8 mouse cellular contexts compared by ENCODE assay signal in the genomic region with DNA sequence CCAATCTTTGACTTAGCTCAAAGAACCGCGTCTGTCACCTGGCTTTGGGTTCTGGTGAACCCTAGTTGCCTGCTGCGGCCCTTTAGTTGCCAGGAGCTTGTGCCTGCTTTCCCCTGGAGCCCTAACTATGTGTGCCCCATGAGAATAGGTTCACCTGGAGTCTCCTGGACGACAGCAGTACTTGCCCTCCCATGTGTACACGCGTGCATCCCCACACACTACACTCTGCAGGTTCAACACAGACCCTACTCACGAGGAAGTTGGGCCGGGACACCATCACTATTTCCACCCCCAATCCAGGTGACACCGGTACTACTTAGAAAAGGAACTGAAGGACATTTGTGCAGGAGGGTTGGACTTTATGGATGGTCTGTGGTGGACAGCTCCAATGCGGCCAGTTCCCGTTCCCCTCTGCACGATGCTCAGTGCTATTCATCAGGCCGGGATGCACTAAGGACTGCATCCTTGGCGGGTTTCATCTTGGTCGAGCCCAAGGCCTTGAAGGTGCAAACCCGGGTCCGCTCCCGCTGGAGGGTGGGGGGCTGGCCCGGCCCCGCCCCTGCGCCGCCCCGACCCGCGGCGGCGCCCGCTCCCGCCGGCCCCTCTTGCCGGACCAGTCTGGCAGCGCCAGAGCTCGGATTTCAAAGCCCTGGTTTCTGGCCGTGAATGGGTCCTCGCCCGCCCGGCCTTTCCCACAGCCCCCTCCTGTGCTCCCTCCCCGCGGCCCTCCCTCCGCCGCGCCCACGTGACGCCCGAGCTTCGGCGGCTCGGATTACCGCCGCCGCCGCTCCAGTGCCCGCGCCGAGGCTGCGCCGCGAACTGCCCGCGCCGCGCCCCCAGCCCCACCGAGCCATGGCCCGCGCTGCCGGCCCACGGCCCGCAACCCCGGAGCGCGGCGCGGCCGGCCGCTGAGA. TPM values are rescaled to one million over a fixed set of nuclear protein-coding genes. Genes with fewer than 3 reads are reported as not detected.
DNase-seq lines count a peak whose midpoint lies in the region; ATAC-seq and TF ChIP-seq lines count a peak whose summit lies in the region.

A gene (plus strand): TSS at position 792 of the 914 bp plus-strand sequence.

- H3K27ac ChIP-seq in limb, embryonic 13.5 days: peak within 1 kb of the TSS; percentile 90
- peak within 1 kb of the TSS; percentile 95 for H3K27ac ChIP-seq in midbrain, postnatal 0 days (ENCODE audit: low read depth, low read length)

- peak; percentile 18; the same call in 1 of the 2 replicates for ATAC-seq in granulocyte monocyte progenitor cell, adult 5-6 weeks (replicated peaks; ENCODE audit: poor library complexity, severe bottlenecking)
- peak; percentile 86 for ATAC-seq in limb, embryonic 13.5 days (ENCODE audit: low FRiP score, low read depth)
- ATAC-seq in midbrain, postnatal 0 days (ENCODE audit: low FRiP score): peak; percentile 75

- TF ChIP-seq CTCF in midbrain, postnatal 0 days (IDR thresholded peaks at IDR 0.05): no peak

- peak within 1 kb of the TSS; percentile 92 for H3K4me2 ChIP-seq in limb, embryonic 13.5 days (replicated peaks)
- peak within 1 kb of the TSS; percentile 88 for H3K4me2 ChIP-seq in midbrain, postnatal 0 days (ENCODE audit: low read depth, low read length, poor library complexity, severe bottlenecking)

- DNase-seq in layer of hippocampus, adult 11-12 months (ENCODE audit: low spot score): peak; percentile 76
- DNase-seq in layer of hippocampus, adult 9-10 months (ENCODE audit: low spot score): no peak
- DNase-seq in embryo, embryonic 11 days: peak; percentile 96
- DNase-seq in kidney, adult 11 months: peak; percentile 69
- DNase-seq in midbrain, postnatal 0 days (ENCODE audit: low spot score): peak; percentile 91
- DNase-seq in testis, postnatal 14 days (ENCODE audit: low spot score): peak; percentile 73

- H3K4me3 ChIP-seq in limb, embryonic 13.5 days: peak within 1 kb of the TSS; percentile 76
- H3K4me3 ChIP-seq in midbrain, postnatal 0 days (ENCODE audit: low read depth, low read length): peak within 1 kb of the TSS; percentile 85

- WGBS in limb, embryonic 13.5 days: 3% methylated on average over 69 of the region's 75 CpGs
- WGBS in midbrain, postnatal 0 days: 4% methylated on average over 46 of the region's 75 CpGs

- H3K9me3 ChIP-seq in limb, embryonic 13.5 days: no peaks in the 10 kb centered on the region
- no peaks in the 10 kb centered on the region for H3K9me3 ChIP-seq in midbrain, postnatal 0 days (ENCODE audit: low read length)

- peaks cover 90% of the 10 kb centered on the region for H3K4me1 ChIP-seq in limb, embryonic 13.5 days
- H3K4me1 ChIP-seq in midbrain, postnatal 0 days (ENCODE audit: insufficient read depth, low read length): peaks cover 60% of the 10 kb centered on the region

- peak within 1 kb of the TSS; percentile 95 for H3K9ac ChIP-seq in limb, embryonic 13.5 days
- H3K9ac ChIP-seq in midbrain, postnatal 0 days (replicated peaks; ENCODE audit: low read length, poor library complexity, severe bottlenecking): peak within 1 kb of the TSS; percentile 99

- H3K36me3 ChIP-seq in limb, embryonic 13.5 days: peaks cover 15% of the 10 kb centered on the region
- peaks cover 8% of the 10 kb centered on the region; the same call in 1 of the 2 replicates for H3K36me3 ChIP-seq in midbrain, postnatal 0 days (ENCODE audit: insufficient read depth, low read length)

- H3K27me3 ChIP-seq in limb, embryonic 13.5 days: no peaks in the 10 kb centered on the region
- no peaks in the 10 kb centered on the region for H3K27me3 ChIP-seq in midbrain, postnatal 0 days (ENCODE audit: insufficient read depth, low read length)

RNA-seq across cellular contexts. Expression of the gene that starts here (rescaled TPM):
- 0.28 TPM in 1 of 2 replicates, not detected in the other for total RNA-seq in granulocyte monocyte progenitor cell, adult 5-6 weeks (2014; fragmentation: Nextera tagmentation)
- 0.22 TPM in 1 of 2 replicates, not detected in the other for total RNA-seq in granulocyte monocyte progenitor cell, adult 5-6 weeks (2017)
- polyA plus RNA-seq in limb, embryonic 13.5 days (2015; fragmentation: Nextera tagmentation; extraction: Ambion mirVana): 10.4 and 11.7 TPM in 2 replicates
- total RNA-seq in midbrain, postnatal 0 days (2014; rRNA removed): 90.5 and 101 TPM in 2 replicates
- 35.2 and 37.7 TPM in 2 replicates for polyA plus RNA-seq in midbrain, postnatal 0 days (2015; fragmentation: Nextera tagmentation; extraction: Ambion mirVana)

Comparison
In these comparisons a context has a peak if more than half of its experiments do, and no peak if none do; other contexts are left out.
1. RNA of the gene that starts here (total RNA-seq): 90.5 to 101 TPM in midbrain, postnatal 0 days; 0.22 to 0.28 TPM in granulocyte monocyte progenitor cell, adult 5-6 weeks; every median in the first group is over 10 times any median in the second.
2. Peak in ATAC-seq in granulocyte monocyte progenitor cell, adult 5-6 weeks; RNA of the gene not detected or under 1 TPM.
3. ATAC-seq: peak in every context shown above with its lines; median percentile 86 in limb, embryonic 13.5 days; 75 in midbrain, postnatal 0 days; 18 in granulocyte monocyte progenitor cell, adult 5-6 weeks.